In genomic region chr15:82348999-82349341, GRCm38 (mm10) we compare ENCODE assay signal across 30 mouse cellular contexts. TPM values are rescaled to one million over a fixed set of nuclear protein-coding genes. Genes with fewer than 3 reads are reported as not detected.
DNase-seq lines count a peak whose midpoint lies in the region; ATAC-seq and TF ChIP-seq lines count a peak whose summit lies in the region.
"Had no signal": no experiment of that assay in that cellular context is flagged by ENCODE, and none has a peak within 500 bp of the region (broad histone marks: within the 10 kb centered on the region; RNA-seq: fewer than 3 reads in every experiment).

No protein-coding gene starts in this region.

- intact Hi-C loops in gastrocnemius, adult 2 months (cut with DNase I), result loop anchor here (10.0 kb wide), 2 partner anchors 284 to 494 kb away; partner anchors contain the start of genes Mei1 and Tob2

- peaks cover 34% of the 10 kb centered on the region for H3K36me3 ChIP-seq in kidney, postnatal 0 days (ENCODE audit: insufficient read depth, low read length)
- peaks cover 60% of the 10 kb centered on the region for H3K36me3 ChIP-seq in liver, embryonic 12.5 days
- peaks cover 19% of the 10 kb centered on the region for H3K36me3 ChIP-seq in macrophage (ENCODE audit: inconsistent target)
- H3K36me3 ChIP-seq in midbrain, embryonic 16.5 days (ENCODE audit: control insufficient read depth, insufficient read depth, low read length), result peaks cover 10% of the 10 kb centered on the region

- no peak overlapping the region for H3K4me3 ChIP-seq in gastrocnemius, adult 2 months
- no peak overlapping the region for H3K4me3 ChIP-seq in kidney, postnatal 0 days (replicated peaks; ENCODE audit: low read depth, low read length)
- no peak overlapping the region for H3K4me3 ChIP-seq in liver, embryonic 12.5 days
- H3K4me3 ChIP-seq in macrophage (ENCODE audit: inconsistent target), result no peak overlapping the region
- H3K4me3 ChIP-seq in midbrain, embryonic 16.5 days (ENCODE audit: low read depth, low read length), result no peak overlapping the region
- H3K4me3 ChIP-seq: embryonic facial prominence, embryonic 10.5 days; embryonic facial prominence, embryonic 15.5 days; forebrain, embryonic 12.5 days; heart, embryonic 12.5 days; limb, embryonic 13.5 days; neural tube, embryonic 15.5 days had no signal

- no peak for DNase-seq in gastrocnemius, adult 2 months
- no peak for DNase-seq in gastrocnemius, adult 18-20 months (ENCODE audit: low spot score)
- no peak for DNase-seq in kidney, postnatal 0 days (ENCODE audit: low spot score)
- no peak for DNase-seq in kidney, adult 11 months
- DNase-seq in adrenal gland, adult 8-10 months, result no peak
- DNase-seq: adrenal gland, postnatal 36 days; cerebellum, adult 8-10 months; cerebellum, postnatal 25 days; gastrocnemius, postnatal 36 days; heart, adult 18-20 months; heart, postnatal 10 days; kidney, postnatal 4 days; lung, adult 18-20 months; midbrain, embryonic 14.5 days; right cerebral cortex, postnatal 25 days; spleen, adult 18-20 months; thymus, postnatal 4 days had no signal

- no peak overlapping the region for H3K4me2 ChIP-seq in kidney, postnatal 0 days (ENCODE audit: low read length)
- 0 out of 2 replicates have a peak overlapping the region, but pooled peaks have one; percentile 94 for H3K4me2 ChIP-seq in liver, embryonic 12.5 days
- no peak overlapping the region for H3K4me2 ChIP-seq in midbrain, embryonic 16.5 days (ENCODE audit: low read length)
- H3K4me2 ChIP-seq: embryonic facial prominence, embryonic 15.5 days; forebrain, embryonic 12.5 days; heart, embryonic 12.5 days; hindbrain, embryonic 14.5 days; limb, embryonic 13.5 days; neural tube, embryonic 15.5 days had no signal

- WGBS in kidney, postnatal 0 days, result 80% methylated on average over 2 of the region's 2 CpGs
- WGBS in liver, embryonic 12.5 days (ENCODE audit: insufficient replicate concordance), result 89% methylated on average over 2 of the region's 2 CpGs
- 77% methylated on average over 2 of the region's 2 CpGs for WGBS in macrophage (ENCODE audit: missing documents)
- WGBS in midbrain, embryonic 16.5 days, result 93% methylated on average over 2 of the region's 2 CpGs

- H3K79me2 ChIP-seq in macrophage (ENCODE audit: inconsistent target), result peaks cover 69% of the 10 kb centered on the region

- no peak overlapping the region for H3K9ac ChIP-seq in kidney, postnatal 0 days (ENCODE audit: low read depth, low read length)
- H3K9ac ChIP-seq in liver, embryonic 12.5 days, result 0 out of 2 replicates have a peak overlapping the region, but pooled peaks have one; percentile 30
- no peak overlapping the region for H3K9ac ChIP-seq in midbrain, embryonic 16.5 days (ENCODE audit: low read depth, low read length)
- H3K9ac ChIP-seq: embryonic facial prominence, embryonic 15.5 days; forebrain, embryonic 12.5 days; heart, embryonic 12.5 days; hindbrain, embryonic 14.5 days; limb, embryonic 13.5 days; neural tube, embryonic 15.5 days had no signal

- no peak for ATAC-seq in kidney, postnatal 0 days (replicated peaks; ENCODE audit: low FRiP score, low read depth)
- no peak for ATAC-seq in liver, embryonic 12.5 days
- ATAC-seq in midbrain, embryonic 16.5 days, result no peak
- ATAC-seq: lung, postnatal 0 days; Patski had no signal

- peak overlapping the region; percentile 16; the same call in 1 of the 2 replicates for H3K27ac ChIP-seq in gastrocnemius, adult 2 months
- peak overlapping the region; percentile 25; the same call in 1 of the 2 replicates for H3K27ac ChIP-seq in kidney, postnatal 0 days
- peak overlapping the region; percentile 75 for H3K27ac ChIP-seq in liver, embryonic 12.5 days
- H3K27ac ChIP-seq in macrophage, result peak overlapping the region; percentile 34
- H3K27ac ChIP-seq in midbrain, embryonic 16.5 days (ENCODE audit: low read length), result no peak overlapping the region
- H3K27ac ChIP-seq: embryonic facial prominence, embryonic 10.5 days; embryonic facial prominence, embryonic 15.5 days; forebrain, embryonic 12.5 days; hindbrain, embryonic 14.5 days; limb, embryonic 13.5 days; neural tube, embryonic 15.5 days had no signal

- no peaks in the 10 kb centered on the region for H3K27me3 ChIP-seq in kidney, postnatal 0 days (ENCODE audit: insufficient read depth, low read length)
- H3K27me3 ChIP-seq in liver, embryonic 12.5 days (replicated peaks), result no peaks in the 10 kb centered on the region
- H3K27me3 ChIP-seq in midbrain, embryonic 16.5 days (ENCODE audit: control insufficient read depth, insufficient read depth, low read depth, low read length), result no peaks in the 10 kb centered on the region
- H3K27me3 ChIP-seq: CH12.LX; embryonic facial prominence, embryonic 15.5 days; forebrain, embryonic 12.5 days; heart, embryonic 12.5 days; limb, embryonic 13.5 days; neural tube, embryonic 15.5 days; Patski had no signal

- TF ChIP-seq CTCF in gastrocnemius, adult 2 months (IDR thresholded peaks at IDR 0.05), result no peak
- no peak for TF ChIP-seq CTCF in kidney, postnatal 0 days (IDR thresholded peaks at IDR 0.05; ENCODE audit: low read depth)

- peaks cover 23% of the 10 kb centered on the region for H3K4me1 ChIP-seq in kidney, postnatal 0 days (replicated peaks; ENCODE audit: insufficient read depth, low read length)
- H3K4me1 ChIP-seq in liver, embryonic 12.5 days, result peaks cover 82% of the 10 kb centered on the region
- peaks cover 26% of the 10 kb centered on the region for H3K4me1 ChIP-seq in midbrain, embryonic 16.5 days (ENCODE audit: control insufficient read depth, insufficient read depth, low read length)

- no peaks in the 10 kb centered on the region for H3K9me3 ChIP-seq in kidney, postnatal 0 days (replicated peaks; ENCODE audit: low read length)
- no peaks in the 10 kb centered on the region for H3K9me3 ChIP-seq in liver, embryonic 12.5 days (replicated peaks)
- H3K9me3 ChIP-seq in midbrain, embryonic 16.5 days (replicated peaks; ENCODE audit: control insufficient read depth, low read length, poor library complexity, severe bottlenecking), result no peaks in the 10 kb centered on the region
- H3K9me3 ChIP-seq: embryonic facial prominence, embryonic 10.5 days; embryonic facial prominence, embryonic 15.5 days; forebrain, embryonic 12.5 days; heart, embryonic 12.5 days; limb, embryonic 13.5 days; neural tube, embryonic 15.5 days had no signal

RNA-seq across cellular contexts. Expression of gene Ndufa6, which starts 5.2 kb away (rescaled TPM):
- total RNA-seq in gastrocnemius, adult 2 months (2021), result 100 to 1,000 TPM; 464 to 595 TPM
- 100 to 1,000 TPM; 481 to 494 TPM for total RNA-seq in gastrocnemius, adult 18-20 months (2021)
- 793 and 923 TPM in 2 replicates for polyA plus RNA-seq in kidney, postnatal 0 days (2015; fragmentation: Nextera tagmentation; extraction: Ambion mirVana)
- polyA plus RNA-seq in liver, embryonic 12.5 days (2016; fragmentation: Nextera tagmentation; extraction: Ambion mirVana), result 368 and 383 TPM in 2 replicates
- total RNA-seq in macrophage (2018; cell fraction: chromatin; rRNA removed), result 10 to 100 TPM in 25 of 26 experiments, 1 to 10 TPM in 1; 8.3 to 66.7 (median 26.3) TPM
- total RNA-seq in macrophage (2018; cell fraction: cytosol; rRNA removed), result 100 to 1,000 TPM; 111 to 184 (median 147) TPM
- 10 to 100 TPM; 21.2 to 80.3 (median 44.2) TPM for total RNA-seq in macrophage (2018; cell fraction: nucleus; rRNA removed)
- 111 to 200 TPM (median 159 TPM) in 3 replicates for polyA plus RNA-seq in macrophage (2018)
- polyA plus RNA-seq in midbrain, embryonic 16.5 days (2015; fragmentation: Nextera tagmentation; extraction: Ambion mirVana), result 321 and 346 TPM in 2 replicates
- 100 to 1,000 TPM; 293 to 470 (median 376) TPM for total RNA-seq in adrenal gland, adult 8-10 months (2022)

RNA-seq across cellular contexts. Expression of gene Smdt1, which starts 10.2 kb away (rescaled TPM):
- 100 to 1,000 TPM; 134 to 141 TPM for total RNA-seq in gastrocnemius, adult 2 months (2021)
- 100 to 1,000 TPM; 123 to 154 TPM for total RNA-seq in gastrocnemius, adult 18-20 months (2021)
- polyA plus RNA-seq in kidney, postnatal 0 days (2015; fragmentation: Nextera tagmentation; extraction: Ambion mirVana), result 375 and 378 TPM in 2 replicates
- 193 and 196 TPM in 2 replicates for polyA plus RNA-seq in liver, embryonic 12.5 days (2016; fragmentation: Nextera tagmentation; extraction: Ambion mirVana)
- 10 to 100 TPM in 25 of 26 experiments, 1 to 10 TPM in 1; 9.2 to 43.0 (median 21.2) TPM for total RNA-seq in macrophage (2018; cell fraction: chromatin; rRNA removed)
- total RNA-seq in macrophage (2018; cell fraction: cytosol; rRNA removed), result 100 to 1,000 TPM; 168 to 308 (median 231) TPM
- 10 to 100 TPM; 18.5 to 85.0 (median 49.4) TPM for total RNA-seq in macrophage (2018; cell fraction: nucleus; rRNA removed)
- polyA plus RNA-seq in macrophage (2018), result 151 to 223 TPM (median 166 TPM) in 3 replicates
- 300 and 320 TPM in 2 replicates for polyA plus RNA-seq in midbrain, embryonic 16.5 days (2015; fragmentation: Nextera tagmentation; extraction: Ambion mirVana)
- 100 to 1,000 TPM; 137 to 205 (median 157) TPM for total RNA-seq in adrenal gland, adult 8-10 months (2022)

RNA-seq across cellular contexts. Expression of gene Pheta2, which starts 10.2 kb away (rescaled TPM):
- under 1 TPM; 0.26 to 0.61 TPM for total RNA-seq in gastrocnemius, adult 2 months (2021)
- under 1 TPM; 0.23 to 0.26 TPM for total RNA-seq in gastrocnemius, adult 18-20 months (2021)
- polyA plus RNA-seq in kidney, postnatal 0 days (2015; fragmentation: Nextera tagmentation; extraction: Ambion mirVana), result 7.4 and 8.4 TPM in 2 replicates
- 39.1 and 42.8 TPM in 2 replicates for polyA plus RNA-seq in liver, embryonic 12.5 days (2016; fragmentation: Nextera tagmentation; extraction: Ambion mirVana)
- 1 to 10 TPM in 20 of 26 experiments, under 1 TPM in 6; 0.25 to 3.5 (median 1.5) TPM for total RNA-seq in macrophage (2018; cell fraction: chromatin; rRNA removed)
- total RNA-seq in macrophage (2018; cell fraction: cytosol; rRNA removed), result 1 to 10 TPM in 18 of 26 experiments, under 1 TPM in 8; 0.48 to 2.4 (median 1.3) TPM
- total RNA-seq in macrophage (2018; cell fraction: nucleus; rRNA removed), result 1 to 10 TPM in 19 of 26 experiments, under 1 TPM in 7; 0.34 to 4.4 (median 1.5) TPM
- polyA plus RNA-seq in macrophage (2018), result 0.70 to 1.6 TPM (median 1.00 TPM) in 3 replicates
- polyA plus RNA-seq in midbrain, embryonic 16.5 days (2015; fragmentation: Nextera tagmentation; extraction: Ambion mirVana), result 1.1 and 1.5 TPM in 2 replicates
- total RNA-seq in adrenal gland, adult 8-10 months (2022), result 1 to 10 TPM in 2 of 4 experiments, under 1 TPM in 2; 0.74 to 2.0 (median 1.4) TPM

RNA-seq across cellular contexts. Expression of gene Naga, which starts 10.2 kb away (rescaled TPM):
- 10 to 100 TPM; 10.5 to 10.9 TPM for total RNA-seq in gastrocnemius, adult 2 months (2021)
- 10 to 100 TPM in 1 of 2 experiments, 1 to 10 TPM in 1; 8.7 to 10.0 TPM for total RNA-seq in gastrocnemius, adult 18-20 months (2021)
- polyA plus RNA-seq in kidney, postnatal 0 days (2015; fragmentation: Nextera tagmentation; extraction: Ambion mirVana), result 95.0 and 101 TPM in 2 replicates
- polyA plus RNA-seq in liver, embryonic 12.5 days (2016; fragmentation: Nextera tagmentation; extraction: Ambion mirVana), result 36.5 and 40.8 TPM in 2 replicates
- total RNA-seq in macrophage (2018; cell fraction: chromatin; rRNA removed), result 100 to 1,000 TPM in 21 of 26 experiments, 10 to 100 TPM in 5; 76.6 to 224 (median 156) TPM
- 100 to 1,000 TPM in 18 of 26 experiments, 10 to 100 TPM in 8; 78.5 to 144 (median 108) TPM for total RNA-seq in macrophage (2018; cell fraction: cytosol; rRNA removed)
- total RNA-seq in macrophage (2018; cell fraction: nucleus; rRNA removed), result 100 to 1,000 TPM; 122 to 283 (median 212) TPM
- polyA plus RNA-seq in macrophage (2018), result 77.0 to 153 TPM (median 125 TPM) in 3 replicates
- polyA plus RNA-seq in midbrain, embryonic 16.5 days (2015; fragmentation: Nextera tagmentation; extraction: Ambion mirVana), result 23.8 and 28.0 TPM in 2 replicates
- total RNA-seq in adrenal gland, adult 8-10 months (2022), result 10 to 100 TPM; 68.6 to 89.3 (median 77.9) TPM

RNA-seq across cellular contexts. Expression of gene Cyp2d22, which starts 31.1 kb away (rescaled TPM):
- total RNA-seq in gastrocnemius, adult 2 months (2021), result 10 to 100 TPM; 13.1 to 16.4 TPM
- total RNA-seq in gastrocnemius, adult 18-20 months (2021), result 10 to 100 TPM; 11.6 to 12.4 TPM
- polyA plus RNA-seq in kidney, postnatal 0 days (2015; fragmentation: Nextera tagmentation; extraction: Ambion mirVana), result 12.8 and 16.7 TPM in 2 replicates
- polyA plus RNA-seq in liver, embryonic 12.5 days (2016; fragmentation: Nextera tagmentation; extraction: Ambion mirVana), result 8.0 and 8.1 TPM in 2 replicates
- total RNA-seq in macrophage (2018; cell fraction: chromatin; rRNA removed), result under 1 TPM in 1 of 26 experiments, not detected in 25; 0.22 TPM
- total RNA-seq in macrophage (2018; cell fraction: cytosol; rRNA removed), result not detected
- not detected for total RNA-seq in macrophage (2018; cell fraction: nucleus; rRNA removed)
- not detected in 3 replicates for polyA plus RNA-seq in macrophage (2018)
- 1.2 and 1.5 TPM in 2 replicates for polyA plus RNA-seq in midbrain, embryonic 16.5 days (2015; fragmentation: Nextera tagmentation; extraction: Ambion mirVana)
- 10 to 100 TPM; 42.2 to 46.6 (median 45.6) TPM for total RNA-seq in adrenal gland, adult 8-10 months (2022)
